Mouse (Mus musculus) liver, adult 2 months (tissue): ENCODE measurements around the gene Rcl1. TPM values are rescaled to one million over a fixed set of nuclear protein-coding genes. Genes with fewer than 3 reads are reported as not detected.

Experiments used
- DNase-seq: peaks from one replicate; pipeline ENCODE4 v3.0.0-alpha.2; 2011; ENCODE audit warnings: low read depth, low spot score; ENCODE audit errors: extremely low read depth
- H3K27ac ChIP-seq: fragments of 200-500 bp; replicated peaks from 2 replicates; pipeline ENCODE4 v1.5.1; 2012; ENCODE audit warnings: low read depth, mild to moderate bottlenecking, control low read depth, inconsistent platforms, low read length; ENCODE audit not compliant: insufficient read depth
- H3K27me3 ChIP-seq: fragments of 200-500 bp; 2 replicates; pipeline ENCODE4 v1.6.1; 2012; ENCODE audit warnings: mild to moderate bottlenecking, moderate library complexity, low read length, inconsistent platforms; ENCODE audit not compliant: control insufficient read depth, insufficient read depth
- H3K36me3 ChIP-seq: fragments of 200-500 bp; 2 replicates; pipeline ENCODE4 v1.6.1; 2012; ENCODE audit warnings: low read length, inconsistent platforms; ENCODE audit not compliant: control insufficient read depth, insufficient read depth
- H3K4me1 ChIP-seq: fragments of 200-500 bp; 2 replicates; pipeline ENCODE4 v1.6.1; 2011; ENCODE audit warnings: low read length; ENCODE audit not compliant: control insufficient read depth, insufficient read depth
- H3K4me3 ChIP-seq: fragments of 200-500 bp; 2 replicates; pipeline ENCODE4 v1.5.1; 2011; ENCODE audit warnings: low read depth, mild to moderate bottlenecking, control low read depth, low read length, moderate library complexity; ENCODE audit not compliant: insufficient read depth
- H3K79me2 ChIP-seq: fragments of 200-500 bp; 2 replicates; pipeline ENCODE4 v1.6.1; 2012; ENCODE audit warnings: inconsistent platforms, mild to moderate bottlenecking, low read length, moderate library complexity; ENCODE audit not compliant: control insufficient read depth, insufficient read depth
- H3K9ac ChIP-seq: fragments of 200-500 bp; 2 replicates; pipeline ENCODE4 v1.6.1; 2012; ENCODE audit warnings: low read depth, mild to moderate bottlenecking, control low read depth, inconsistent platforms, low read length
- CTCF ChIP-seq: fragments of 200-500 bp; IDR thresholded peaks from 2 replicates; pipeline ENCODE4 v1.5.1; 2011; ENCODE audit warnings: low read depth, low read length, control low read depth
- POLR2A ChIP-seq: fragments of 200-500 bp; IDR thresholded peaks from 2 replicates; pipeline ENCODE4 v1.6.1; 2011; ENCODE audit warnings: low read length, control low read depth; ENCODE audit not compliant: insufficient read depth; ENCODE audit errors: extremely low read depth
- WGBS: fragments of 180-500 bp; shearing (Covaris S2); methylation state at CpG from one replicate; pipeline ENCODE4 v1.1.7; 2018; 5-methylcytosine and 5-hydroxymethylcytosine counted together
- polyA plus RNA-seq: library from polyadenylated mRNA; depleted of rRNA; stranded (reverse); fragments of >200 nt; gene quantifications from 2 replicates; pipeline ENCODE4 v1.2.3, GENCODE M21; 2012
- total RNA-seq: library from RNA; depleted of rRNA; stranded (reverse); fragments of >200 nt; gene quantifications from 2 replicates; pipeline ENCODE4 v1.2.3, GENCODE M21; 2014

The Rcl1 gene
- total and polyA plus RNA-seq, 2 experiments: 87.8 to 132 TPM

- no peaks in the 10 kb centered on the region for H3K4me1 ChIP-seq
These were observed 50.3 kb downstream of the Rcl1 start for GRCm38 (mm10) chr19:29151443-29151842.

GRCm38 (mm10) chr19:29155552-29155951 lies 54.4 kb downstream of the Rcl1 start:
- H3K9ac ChIP-seq: no peak overlapping the region
- H3K27ac ChIP-seq: no peak overlapping the region
- TF ChIP-seq POLR2A: no peak
- TF ChIP-seq CTCF: no peak
- H3K79me2 ChIP-seq: no peaks in the 10 kb centered on the region
- no peaks in the 10 kb centered on the region for H3K4me1 ChIP-seq
- no peak for DNase-seq
- no peaks in the 10 kb centered on the region for H3K27me3 ChIP-seq
- no peak overlapping the region for H3K4me3 ChIP-seq
- no peaks in the 10 kb centered on the region for H3K36me3 ChIP-seq
- 94% methylated on average over 3 of the region's 3 CpGs for WGBS

More at GRCm38 (mm10) chr19:29151443-29151842, 50.3 kb downstream of the Rcl1 start:
- Histone ChIP-seq H3K9ac (no peak overlapping the region), H3K27me3 (no peaks in the 10 kb centered on the region), H3K27ac (no peak overlapping the region), H3K4me3 (no peak overlapping the region), H3K79me2 (no peaks in the 10 kb centered on the region), H3K36me3 (no peaks in the 10 kb centered on the region)
- DNase-seq: no peak
- WGBS: 93% methylated on average over 2 of the region's 2 CpGs
- no peak for TF ChIP-seq POLR2A
- no peak for TF ChIP-seq CTCF

GRCm38 (mm10) chr19:29156417-29156816 lies 55.2 kb downstream of the Rcl1 start:
- H3K27ac ChIP-seq: no peak overlapping the region
- TF ChIP-seq POLR2A (no peak), CTCF (no peak)
- WGBS: 75% methylated on average over 3 of the region's 3 CpGs

GRCm38 (mm10) chr19:29157678-29158466 lies 56.7 kb downstream of the Rcl1 start:
- no peaks in the 10 kb centered on the region for H3K36me3 ChIP-seq
- no peak overlapping the region for H3K27ac ChIP-seq
- no peak overlapping the region for H3K9ac ChIP-seq
- no peaks in the 10 kb centered on the region for H3K4me1 ChIP-seq
- TF ChIP-seq CTCF: no peak
- no peak for TF ChIP-seq POLR2A
- WGBS: 82% methylated on average over 5 of the region's 5 CpGs
- DNase-seq: no peak
- no peaks in the 10 kb centered on the region for H3K27me3 ChIP-seq
- no peak overlapping the region for H3K4me3 ChIP-seq
- H3K79me2 ChIP-seq: no peaks in the 10 kb centered on the region

More at GRCm38 (mm10) chr19:29156417-29156816, 55.2 kb downstream of the Rcl1 start:
- Histone ChIP-seq H3K4me1 (no peaks in the 10 kb centered on the region), H3K27me3 (no peaks in the 10 kb centered on the region), H3K9ac (no peak overlapping the region), H3K4me3 (no peak overlapping the region), H3K79me2 (no peaks in the 10 kb centered on the region), H3K36me3 (no peaks in the 10 kb centered on the region)
- no peak for DNase-seq

- no peak overlapping the region for H3K27ac ChIP-seq
- H3K4me1 ChIP-seq: no peaks in the 10 kb centered on the region
- no peaks in the 10 kb centered on the region for H3K36me3 ChIP-seq
- no peak for DNase-seq
- no peaks in the 10 kb centered on the region for H3K27me3 ChIP-seq
- H3K9ac ChIP-seq: no peak overlapping the region
- H3K79me2 ChIP-seq: no peaks in the 10 kb centered on the region
- no peak for TF ChIP-seq CTCF
- no peak overlapping the region for H3K4me3 ChIP-seq
- 91% methylated on average over 3 of the region's 3 CpGs for WGBS
These were observed 57.3 kb downstream of the Rcl1 start for GRCm38 (mm10) chr19:29158486-29158885.

- WGBS: 91% methylated on average over 4 of the region's 4 CpGs
These were observed 62.8 kb downstream of the Rcl1 start for GRCm38 (mm10) chr19:29163817-29164527.

More at GRCm38 (mm10) chr19:29163817-29164527, 62.8 kb downstream of the Rcl1 start:
- no peak overlapping the region for H3K27ac ChIP-seq
- H3K36me3 ChIP-seq: no peaks in the 10 kb centered on the region
- H3K4me1 ChIP-seq: no peaks in the 10 kb centered on the region
- no peaks in the 10 kb centered on the region for H3K27me3 ChIP-seq
- no peak overlapping the region for H3K4me3 ChIP-seq
- TF ChIP-seq CTCF: no peak
- TF ChIP-seq POLR2A: no peak
- no peaks in the 10 kb centered on the region for H3K79me2 ChIP-seq
- H3K9ac ChIP-seq: no peak overlapping the region
- DNase-seq: no peak
